Mouse (Mus musculus): ENCODE results near the gene Ctsf.

- no peak for TF ChIP-seq CTCF (IDR thresholded peaks at IDR 0.05; ENCODE audit: low read depth, low read length)
- no peak for TF ChIP-seq POLR2A (IDR thresholded peaks at IDR 0.05; ENCODE audit: extremely low read depth, insufficient read depth, low read length)
Measured at GRCm38 (mm10) chr19:4898972-4899371, 44.0 kb downstream of the Ctsf start.

Data from liver, adult 2 months (tissue).